Mouse (Mus musculus) common myeloid progenitor, adult 5-6 weeks (primary cell): ENCODE data around the gene Gsx1. TPM values are rescaled to one million over a fixed set of nuclear protein-coding genes. Genes with fewer than 3 reads are reported as not detected.
A peak's percentile ranks its signal among the peaks of the same experiment; 100 is the strongest.

Experiments
- ATAC-seq: replicated peaks from 2 replicates; pipeline ENCODE4 v1.8.0; 2016; ENCODE audit warnings: low read depth, mild to moderate bottlenecking, moderate TSS enrichment, inconsistent platforms; ENCODE audit not compliant: poor library complexity, severe bottlenecking
- total RNA-seq: library from RNA; stranded (forward); fragments of 200-1000, 187-1606 nt; gene quantifications from 2 replicates; pipeline ENCODE4 v1.2.3, GENCODE M21; 2017

The Gsx1 gene
- not detected in 2 replicates for total RNA-seq

DNA sequence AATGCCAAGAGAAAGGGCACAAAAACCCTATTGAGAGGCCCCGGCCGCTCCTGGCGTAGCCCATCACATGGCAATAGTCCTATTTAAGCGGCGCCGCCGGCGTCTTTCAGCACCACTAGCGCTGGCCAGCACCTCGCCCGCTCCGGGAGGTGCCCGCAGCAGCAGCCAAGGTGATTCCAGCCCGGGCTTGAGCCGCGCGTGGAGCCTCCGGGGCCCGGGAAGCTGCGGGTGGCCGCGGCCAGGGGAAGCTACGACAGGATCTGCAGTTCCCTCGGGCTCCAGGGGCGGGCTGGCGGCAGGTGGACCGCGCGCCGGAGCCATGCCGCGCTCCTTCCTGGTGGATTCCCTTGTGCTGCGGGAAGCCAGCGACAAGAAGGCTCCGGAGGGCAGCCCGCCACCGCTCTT is at the start of gene Gsx1:
Gsx1 (plus strand) TSS at position 126 of the 405 bp plus-strand sequence.
- peak; percentile 87 for ATAC-seq

DNA sequence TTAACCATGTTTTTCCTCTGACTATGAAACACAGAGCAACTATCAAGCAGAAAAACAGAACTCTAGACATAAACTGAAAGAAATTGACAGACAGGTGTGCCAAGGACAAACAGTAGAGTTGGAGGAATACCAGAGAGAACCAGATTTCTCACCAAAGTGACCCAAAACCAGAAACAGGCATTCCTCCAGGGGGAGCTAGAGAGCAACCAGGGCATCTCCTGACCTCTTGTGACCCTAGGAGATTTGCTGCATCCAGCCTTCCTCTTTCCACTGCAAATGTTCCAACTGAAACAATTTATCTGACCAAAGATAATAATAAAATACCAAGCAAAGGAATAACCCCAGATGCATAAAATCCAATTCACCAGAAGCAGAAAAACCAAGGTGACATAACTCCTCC is 41.2 kb upstream of the Gsx1 start:
- ATAC-seq = no peak

DNA sequence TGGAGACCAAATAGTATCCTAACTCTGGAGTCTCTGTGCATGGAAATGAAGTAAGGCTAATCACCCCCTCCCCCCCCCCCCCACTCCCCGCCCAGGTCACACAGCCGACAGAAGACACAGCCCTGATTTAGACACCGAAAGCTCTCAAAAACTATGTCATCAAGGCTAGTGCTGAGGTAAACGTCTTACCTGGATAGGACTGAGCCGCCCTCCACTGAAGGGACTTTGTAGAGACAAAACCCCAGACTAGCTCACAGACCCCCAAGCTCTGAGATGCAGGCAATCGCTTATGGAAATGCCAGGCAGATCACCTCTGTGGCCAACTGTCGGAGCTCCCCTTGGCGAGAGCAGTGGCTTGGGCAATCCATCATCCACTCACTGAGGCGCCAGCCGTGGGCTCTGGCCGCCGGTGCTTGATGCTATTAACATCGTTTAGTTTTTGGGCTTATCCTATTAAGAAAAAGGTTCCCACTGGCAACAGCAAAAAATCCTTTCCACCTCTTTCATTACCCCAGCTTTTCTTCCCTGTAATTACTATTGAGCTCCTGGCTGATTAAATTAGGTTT is 33.6 kb upstream of the Gsx1 start:
- ATAC-seq = no peak

DNA sequence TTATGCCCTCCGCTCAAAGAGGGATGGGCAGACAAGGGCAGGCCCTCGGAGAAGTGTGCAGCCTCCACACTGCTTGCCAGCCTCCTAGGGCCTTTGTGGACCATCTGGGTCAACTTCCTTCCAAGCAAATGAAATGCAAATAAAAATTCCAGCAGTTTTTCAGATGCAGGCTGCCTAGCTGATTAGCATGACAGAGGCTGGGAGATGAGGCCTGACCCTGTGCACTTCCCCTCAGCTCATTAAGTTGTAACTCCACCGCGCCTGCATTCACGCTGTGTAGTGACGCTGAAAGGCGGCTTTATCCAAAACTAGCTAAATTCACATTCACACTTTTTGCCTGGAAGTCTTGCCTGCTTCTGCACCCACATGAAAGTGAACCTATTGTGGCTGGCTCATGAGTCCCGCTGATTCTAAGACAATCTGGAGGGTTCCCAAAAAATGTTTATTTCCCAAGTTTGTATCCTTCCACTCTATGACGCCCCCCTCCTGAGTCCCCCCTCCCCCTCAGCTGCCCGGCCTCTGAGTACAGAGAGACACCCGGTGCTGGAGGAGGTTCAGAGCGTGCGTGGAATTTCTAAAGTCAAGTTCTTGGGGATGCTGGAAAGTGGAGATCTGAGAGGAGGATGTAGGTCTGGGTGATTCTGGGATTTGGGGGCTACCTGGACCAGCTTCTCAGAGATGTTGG is 32.9 kb upstream of the Gsx1 start:
- no peak for ATAC-seq

DNA sequence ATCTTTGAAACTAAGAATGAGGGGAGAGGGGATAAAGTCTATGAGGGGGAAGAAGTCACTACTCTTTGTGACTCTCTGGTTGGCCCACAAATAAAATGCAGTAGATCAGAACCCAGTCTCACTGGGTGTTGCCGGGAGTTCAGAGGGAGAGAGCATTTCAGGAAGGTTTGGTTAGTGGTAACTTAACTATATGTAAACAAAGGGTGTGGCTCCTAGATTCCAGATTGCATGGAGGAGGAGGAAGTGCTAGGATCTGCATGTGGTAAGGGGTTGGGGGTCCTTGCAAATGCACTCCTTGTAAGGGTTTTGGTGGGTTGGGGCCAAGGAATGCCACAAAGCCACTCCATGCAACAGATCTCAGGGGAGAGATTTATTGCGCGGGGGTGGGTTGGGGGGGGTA is 32.1 kb upstream of the Gsx1 start:
- no peak for ATAC-seq

DNA sequence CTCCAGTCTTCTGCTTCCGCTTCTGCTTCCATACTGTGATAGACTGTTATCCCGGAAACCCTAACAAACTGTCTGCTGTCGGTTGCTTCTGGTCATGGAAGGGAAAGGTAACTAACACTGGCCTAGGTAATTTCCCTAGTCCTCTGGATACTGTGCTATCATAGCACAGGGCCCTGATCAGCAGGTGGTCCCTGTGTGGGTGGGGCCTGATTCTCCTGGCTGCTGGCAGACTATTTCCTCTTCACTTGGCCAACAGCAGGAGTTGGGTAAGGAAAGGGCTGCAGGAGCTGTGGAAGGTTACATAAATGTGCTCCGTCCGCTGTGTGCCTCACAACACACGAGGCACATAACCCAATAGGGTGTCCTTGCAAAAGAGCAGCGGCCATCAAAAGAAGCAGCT is 31.1 kb upstream of the Gsx1 start:
- ATAC-seq = no peak

DNA sequence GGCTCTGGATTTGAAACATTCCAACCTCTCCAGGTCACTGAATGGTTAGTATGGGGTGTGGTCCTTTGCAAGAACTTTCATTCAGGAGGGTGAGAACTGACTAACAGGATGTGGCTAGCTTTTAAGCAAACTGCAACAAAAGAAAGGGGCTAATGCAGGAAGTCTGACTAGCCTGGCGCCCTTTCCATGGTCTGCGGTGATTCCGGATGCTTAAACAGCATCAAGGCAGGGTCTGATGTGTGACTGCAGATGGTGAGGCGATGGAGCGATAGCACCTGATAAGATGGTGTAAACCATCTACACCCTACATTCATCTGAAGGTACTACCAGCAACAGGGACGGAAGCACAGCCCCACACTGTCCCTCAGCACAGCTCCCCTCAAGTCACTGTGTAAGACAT is 29.2 kb upstream of the Gsx1 start:
- ATAC-seq = no peak

DNA sequence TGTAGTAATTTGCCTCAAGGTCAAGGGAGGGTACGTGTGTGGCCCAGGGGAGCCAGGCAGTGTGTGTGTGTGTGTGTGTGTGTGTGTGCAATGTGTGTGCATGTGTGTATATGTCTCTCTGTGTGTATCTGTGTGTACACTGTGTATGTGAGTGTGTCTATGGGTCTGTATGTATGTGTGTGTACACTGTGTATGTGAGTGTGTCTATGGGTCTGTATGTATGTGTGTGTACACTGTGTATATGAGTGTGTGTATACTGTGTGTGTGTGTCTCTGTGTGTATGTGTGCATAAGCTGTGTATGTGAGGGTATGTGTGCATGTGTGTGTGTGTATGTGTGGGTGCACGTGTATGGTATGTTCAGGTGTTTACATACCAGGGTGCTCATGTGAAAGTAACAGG is 28.7 kb upstream of the Gsx1 start:
- no peak for ATAC-seq

DNA sequence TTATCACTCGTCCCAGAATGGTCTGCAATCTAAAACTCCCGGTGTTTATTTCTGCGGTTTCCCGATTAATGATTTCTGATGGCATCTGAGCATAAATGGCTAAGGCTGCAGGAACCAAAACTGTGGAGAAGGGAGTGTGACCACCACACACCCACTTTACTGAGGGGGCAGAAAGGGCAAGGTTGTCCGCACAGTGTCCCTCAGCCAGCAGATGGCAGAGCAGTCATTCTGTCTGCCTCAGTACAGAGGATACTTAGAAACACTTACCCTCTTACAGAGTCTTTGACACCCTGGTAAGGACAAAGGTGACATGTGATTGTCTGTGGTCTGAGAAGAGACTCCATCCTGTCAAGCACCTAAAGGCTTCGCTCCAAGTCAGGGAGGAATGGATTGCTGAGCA is 23.4 kb upstream of the Gsx1 start:
- ATAC-seq = peak; percentile 50; the same call in 1 of the 2 replicates

DNA sequence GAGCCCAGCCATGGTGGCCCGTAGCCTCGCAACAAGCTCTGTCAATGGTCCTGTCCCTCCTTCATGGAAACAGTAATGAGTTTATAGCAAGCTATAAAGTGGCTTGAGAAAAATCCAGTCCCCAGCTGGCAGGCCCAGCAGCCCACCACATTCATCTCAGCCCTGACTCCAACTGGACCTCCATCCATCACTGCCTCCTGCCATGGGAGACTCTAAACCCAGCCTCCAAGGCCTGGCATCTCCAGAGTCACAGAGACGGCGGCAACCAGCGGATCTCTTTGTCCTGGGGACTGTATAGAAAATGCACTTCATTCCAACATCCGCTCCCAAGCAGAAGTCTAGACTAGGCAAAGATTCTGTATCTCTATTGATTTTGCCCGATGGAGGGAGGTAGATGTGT is 18.4 kb upstream of the Gsx1 start:
- ATAC-seq = no peak

DNA sequence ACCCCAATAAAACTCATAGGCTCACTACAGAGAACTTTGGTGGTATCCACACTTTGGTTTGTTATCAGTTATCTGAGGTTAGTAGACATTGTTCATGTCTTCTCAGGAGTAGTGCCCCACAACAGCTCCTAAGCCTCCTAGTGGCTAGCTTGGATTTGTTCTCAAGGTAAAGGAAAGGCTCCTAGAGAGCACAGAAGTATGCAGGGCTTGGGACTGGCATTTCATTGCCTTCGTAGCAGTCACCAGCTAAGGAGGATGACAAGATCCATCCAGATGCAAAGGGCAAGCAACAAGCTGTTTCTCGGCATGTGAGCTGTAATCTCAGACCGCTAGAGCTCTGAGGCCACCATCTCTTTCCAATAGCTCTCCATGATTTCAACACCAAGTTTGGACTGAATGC is 14.4 kb upstream of the Gsx1 start:
- ATAC-seq = no peak

DNA sequence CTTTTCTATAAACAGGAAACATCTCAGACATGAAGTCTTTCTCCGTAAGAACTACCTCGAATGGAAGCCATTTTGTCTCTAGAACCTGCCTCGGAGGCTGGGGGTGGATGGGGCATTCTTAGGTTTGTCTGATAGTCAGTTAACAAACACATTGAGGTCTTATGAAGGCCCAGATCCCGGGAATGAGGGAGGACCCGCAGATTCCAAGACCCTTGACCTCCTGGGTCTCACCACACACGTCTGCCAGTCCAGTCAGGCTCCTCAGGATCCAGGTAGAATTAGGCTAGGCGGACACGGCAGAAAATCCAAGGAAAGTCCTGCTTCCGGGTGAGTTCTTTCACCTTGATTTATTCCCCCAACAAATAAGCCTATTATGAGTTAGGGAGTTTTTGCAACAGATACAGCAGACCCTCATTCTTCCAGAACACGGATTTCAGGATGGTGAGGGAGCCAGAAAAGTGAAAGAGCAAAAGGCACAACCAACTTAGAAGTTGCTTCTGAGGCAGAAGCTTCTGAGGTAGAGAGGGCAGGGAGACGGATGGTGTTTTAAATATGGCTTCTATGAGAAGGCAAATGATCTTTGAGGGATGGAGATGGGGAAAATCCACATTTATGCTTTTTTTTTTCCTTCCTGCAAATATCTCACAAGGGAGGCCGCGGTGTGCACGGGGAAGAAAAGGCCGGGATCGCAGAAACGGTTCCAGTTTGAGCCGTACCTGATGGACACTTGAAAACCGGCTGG is 3.2 kb upstream of the Gsx1 start:
- ATAC-seq = no peak

DNA sequence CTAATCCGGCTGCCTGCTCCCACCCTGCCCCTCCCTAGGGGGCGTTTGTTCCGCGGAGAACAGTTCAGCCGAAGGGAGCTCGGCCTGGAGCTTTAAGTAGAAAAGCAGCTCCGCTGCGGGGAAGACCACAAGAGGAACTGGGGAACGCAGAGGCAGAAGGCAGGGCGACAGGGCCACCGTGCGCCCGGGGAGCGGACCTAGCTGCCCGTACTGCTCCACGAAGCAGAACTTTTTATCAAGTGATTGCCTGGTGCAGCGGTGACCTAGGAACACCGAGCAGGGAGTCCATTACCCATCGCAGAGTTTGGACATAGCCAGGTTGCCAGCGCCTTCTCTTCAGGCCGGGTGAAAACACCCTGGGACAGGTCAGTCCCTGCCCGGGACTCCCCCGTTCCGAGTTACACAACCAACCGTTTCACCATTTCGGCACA is 2.5 kb upstream of the Gsx1 start:
- peak; percentile 55 for ATAC-seq

DNA sequence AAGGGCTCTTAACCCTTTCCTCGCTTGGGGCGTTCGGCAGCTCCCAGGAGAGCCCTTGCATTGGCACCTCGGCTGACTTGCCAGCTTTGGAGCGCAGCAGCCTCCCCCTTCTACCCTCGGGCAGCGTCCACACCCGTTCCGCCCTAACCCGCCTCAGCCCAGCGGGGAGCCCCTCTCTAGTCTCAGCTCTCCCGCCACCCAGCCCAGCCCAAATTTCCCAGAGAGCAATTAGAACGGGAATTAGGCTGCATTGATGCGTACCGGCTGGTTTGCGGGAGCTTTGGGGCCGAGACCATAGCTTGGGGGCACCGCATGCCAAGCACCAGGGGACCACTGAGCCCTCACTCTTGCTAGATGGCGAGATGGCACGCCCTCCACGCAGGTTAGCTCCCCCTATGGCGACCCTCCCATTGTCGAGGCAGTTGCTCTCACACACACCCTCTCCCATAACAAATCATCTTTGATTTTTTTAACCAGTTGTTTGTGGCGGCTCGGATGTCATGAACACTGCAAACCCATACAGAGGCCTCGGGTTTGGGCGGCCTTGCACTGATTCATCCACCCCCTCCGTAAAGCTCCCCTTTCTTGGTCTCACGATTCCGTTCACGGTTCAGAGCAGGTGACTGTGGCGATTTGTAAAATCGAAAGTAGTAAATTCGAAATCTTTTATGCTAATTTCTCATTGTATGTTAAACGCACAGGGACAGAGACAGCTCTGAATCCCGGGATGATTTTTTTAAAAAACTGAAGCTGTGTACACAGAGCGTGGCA is 1.5 kb upstream of the Gsx1 start:
- ATAC-seq = no peak

DNA sequence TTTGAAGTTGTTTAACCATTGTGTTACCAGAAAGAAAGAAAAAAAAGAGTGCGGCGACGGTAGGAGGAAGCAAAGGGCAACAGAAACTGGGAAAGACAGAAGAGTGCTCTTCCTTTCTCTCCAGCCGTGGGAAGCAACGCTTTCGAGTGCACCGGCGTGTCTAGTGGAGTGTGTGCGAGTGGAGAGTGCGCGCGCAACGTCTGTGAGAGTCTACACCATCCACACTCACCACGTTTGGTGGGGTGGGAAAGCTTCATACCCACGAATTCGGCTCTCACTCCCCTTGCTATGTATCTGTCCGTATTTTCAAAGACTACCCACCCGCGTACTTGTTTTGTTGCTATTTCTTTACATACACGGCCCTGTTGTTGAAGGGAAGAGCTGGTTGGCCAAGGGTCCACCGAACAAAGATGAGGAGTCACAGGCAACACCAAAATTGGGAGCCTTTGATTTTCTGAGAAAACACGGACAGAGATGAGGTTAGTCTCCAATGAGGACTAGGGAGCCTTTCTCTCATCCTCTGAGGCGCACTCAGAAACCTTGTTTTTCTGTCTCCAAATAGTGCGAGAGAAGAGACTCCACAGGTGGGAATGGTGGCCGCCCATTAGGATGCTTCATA is 835 bp upstream of the Gsx1 start:
- no peak for ATAC-seq

DNA sequence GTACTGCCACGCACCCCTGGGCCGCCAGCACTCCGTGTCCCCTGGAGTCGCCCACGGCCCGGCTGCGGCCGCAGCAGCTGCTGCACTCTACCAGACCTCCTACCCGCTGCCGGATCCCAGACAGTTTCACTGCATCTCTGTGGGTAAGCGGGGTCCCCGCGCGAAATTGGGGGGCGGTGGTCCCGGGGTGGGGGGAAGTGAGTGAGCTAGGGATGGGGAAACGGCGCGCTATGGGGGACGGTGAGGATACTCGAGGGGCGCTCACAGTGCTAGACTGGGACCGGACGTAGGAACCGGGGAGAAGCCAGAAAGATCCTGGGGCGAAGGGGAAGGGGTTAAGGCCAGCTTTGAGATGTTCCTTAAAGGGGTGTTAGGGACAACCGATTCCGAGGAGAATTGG is 660 bp downstream of the Gsx1 start:
- ATAC-seq = no peak

DNA sequence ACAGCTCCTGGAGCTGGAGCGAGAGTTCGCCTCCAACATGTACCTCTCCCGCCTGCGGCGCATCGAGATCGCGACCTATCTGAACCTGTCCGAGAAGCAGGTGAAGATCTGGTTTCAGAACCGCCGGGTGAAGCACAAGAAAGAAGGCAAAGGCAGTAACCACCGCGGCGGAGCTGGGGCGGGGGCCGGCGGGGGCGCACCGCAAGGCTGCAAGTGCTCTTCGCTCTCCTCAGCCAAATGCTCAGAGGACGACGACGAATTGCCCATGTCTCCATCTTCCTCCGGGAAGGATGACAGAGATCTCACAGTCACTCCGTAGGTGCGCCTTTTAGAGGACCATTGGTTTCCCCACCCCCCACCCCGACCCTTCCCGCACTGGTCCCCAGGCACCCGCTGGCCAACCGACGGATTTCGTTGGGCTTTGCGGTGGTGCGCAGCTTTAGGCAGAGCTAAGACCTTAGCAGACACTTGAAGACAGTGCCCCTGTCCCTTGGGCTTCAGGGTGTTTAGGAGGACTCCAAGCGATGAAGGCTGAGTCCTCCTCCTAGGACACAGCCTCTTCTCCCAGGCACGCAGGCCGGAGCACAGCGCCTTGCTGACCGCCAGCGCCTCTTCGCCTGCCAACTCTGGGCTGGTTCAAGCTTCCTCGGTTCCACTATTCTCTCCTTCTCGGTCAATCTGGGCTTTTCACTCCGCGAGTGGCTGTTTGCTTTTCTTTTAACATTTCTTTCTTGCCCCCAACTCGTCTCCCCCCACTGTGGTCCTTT is 1.5 kb downstream of the Gsx1 start:
- no peak for ATAC-seq

DNA sequence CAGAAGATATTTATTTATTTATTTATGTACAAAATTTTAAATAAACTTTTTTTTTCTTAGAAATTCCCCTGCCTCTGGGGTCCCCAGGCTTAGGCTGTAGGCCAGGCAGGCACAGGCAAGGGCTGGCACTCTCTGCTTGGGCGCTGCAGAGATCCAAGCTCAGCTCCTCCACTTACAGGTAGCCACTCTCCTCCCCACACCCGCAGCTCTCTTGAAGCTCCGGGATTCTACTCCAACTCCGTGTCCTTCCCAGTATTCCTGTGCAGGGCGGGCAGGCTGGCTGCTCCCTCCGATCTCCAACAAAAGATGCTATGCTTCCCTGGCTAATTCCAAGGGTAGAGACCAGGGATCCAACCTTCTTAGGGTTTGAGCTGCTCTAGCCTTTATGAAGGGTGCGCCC is 2.4 kb downstream of the Gsx1 start:
- no peak for ATAC-seq

DNA sequence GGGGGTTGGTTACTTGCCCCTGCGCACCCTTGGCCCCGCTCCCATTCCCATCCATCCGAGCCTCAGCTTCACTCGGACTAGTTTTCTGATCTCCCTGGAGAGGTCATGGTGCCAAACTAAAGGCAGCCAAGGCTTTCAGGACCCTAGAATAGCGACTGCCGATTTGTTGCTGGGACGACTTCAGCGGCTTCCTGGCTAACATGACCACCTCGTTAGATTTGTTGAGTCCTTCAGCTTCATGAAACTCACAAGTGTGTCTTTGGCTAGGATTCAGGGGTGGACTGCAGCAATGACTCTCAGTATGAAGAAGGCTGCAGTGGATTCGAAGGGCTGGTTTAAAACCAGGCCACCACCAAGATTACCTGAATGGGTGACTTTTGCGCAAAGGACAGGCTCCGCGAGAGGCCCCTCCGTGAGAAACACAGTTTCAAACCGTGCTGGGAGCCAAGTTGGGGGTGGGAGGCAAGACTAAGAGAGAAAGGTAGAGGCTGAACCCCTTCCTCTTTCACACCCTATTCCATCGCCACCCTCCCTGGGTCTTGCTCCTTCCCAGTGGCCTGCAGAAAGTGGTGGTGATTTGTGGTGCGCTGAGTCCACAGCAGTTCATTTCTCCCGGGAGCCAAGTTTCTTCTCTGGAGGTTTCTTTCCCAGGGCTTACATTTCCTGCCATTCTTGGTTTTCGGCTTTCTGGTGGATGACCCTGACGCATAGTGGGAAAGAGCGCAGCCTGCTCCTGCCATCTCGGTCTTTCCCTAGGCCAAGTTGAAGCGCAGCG is 3.5 kb downstream of the Gsx1 start:
- no peak for ATAC-seq
